Mouse (Mus musculus) adrenal gland, adult 18-20 months (tissue): ENCODE results near the gene Gstp1. TPM values are rescaled to one million over a fixed set of nuclear protein-coding genes. Genes with fewer than 3 reads are reported as not detected.
"Not testable (repeated sequence)": the region's sequence is repeated elsewhere in the genome, so short reads cannot be mapped to it uniquely, and the experiment has no call there.

ENCODE experiments used
- DNase-seq, 2 experiments: peaks; one replicate each; pipeline ENCODE4 v3.0.0; 2021 to 2022; ENCODE audit warnings: low spot score in 2 of 2
- total RNA-seq, 2 experiments: library from RNA; stranded (reverse); gene quantifications; 1 replicate in 1 of 2; 2 replicates in 1 of 2; pipeline ENCODE4 v1.2.3; 2021

The Gstp1 gene
- total RNA-seq, 2 experiments from 2014 or later = 392 to 420 TPM

DNA sequence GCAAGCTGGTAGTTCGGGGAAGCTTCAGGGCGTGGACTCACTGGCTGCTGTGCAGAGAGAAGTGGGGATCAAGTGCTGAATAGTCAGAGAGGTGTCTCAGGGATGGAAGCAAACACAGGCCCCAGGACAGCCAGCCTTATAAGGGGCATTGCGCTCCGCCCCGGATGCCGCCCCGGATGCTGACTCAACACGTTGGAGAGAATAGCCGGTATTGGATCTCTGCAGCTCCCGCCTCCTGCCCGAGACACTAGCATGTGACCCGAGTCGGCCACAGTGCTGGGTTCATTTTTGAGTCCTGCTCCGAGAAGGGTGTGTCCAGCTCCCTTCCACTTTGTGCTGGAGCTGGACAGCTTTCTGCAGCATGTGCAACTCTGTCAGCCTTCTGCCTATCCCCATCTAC, 4.3 kb upstream of the Gstp1 start:
- DNase-seq = no peak

DNA sequence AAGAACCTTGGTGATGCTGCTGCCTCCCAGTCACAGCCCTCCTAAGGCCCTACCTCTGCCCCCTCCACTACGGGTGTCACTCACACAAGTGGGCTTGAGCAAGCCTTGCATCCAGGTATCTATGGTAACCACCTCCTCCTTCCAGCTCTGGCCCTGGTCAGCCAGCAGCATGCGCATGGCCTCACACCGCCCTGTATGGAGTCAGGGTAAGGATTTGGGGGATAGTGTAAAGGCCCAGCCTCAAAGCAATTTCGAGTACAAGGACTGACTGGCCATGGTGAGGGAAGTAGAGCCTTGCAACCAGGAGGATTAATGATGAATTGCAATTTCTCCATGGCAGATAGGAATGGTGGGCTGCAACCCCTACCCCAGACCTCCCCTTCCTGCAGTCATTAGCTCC, 3.7 kb upstream of the Gstp1 start:
- not testable (repeated sequence) for DNase-seq

DNA sequence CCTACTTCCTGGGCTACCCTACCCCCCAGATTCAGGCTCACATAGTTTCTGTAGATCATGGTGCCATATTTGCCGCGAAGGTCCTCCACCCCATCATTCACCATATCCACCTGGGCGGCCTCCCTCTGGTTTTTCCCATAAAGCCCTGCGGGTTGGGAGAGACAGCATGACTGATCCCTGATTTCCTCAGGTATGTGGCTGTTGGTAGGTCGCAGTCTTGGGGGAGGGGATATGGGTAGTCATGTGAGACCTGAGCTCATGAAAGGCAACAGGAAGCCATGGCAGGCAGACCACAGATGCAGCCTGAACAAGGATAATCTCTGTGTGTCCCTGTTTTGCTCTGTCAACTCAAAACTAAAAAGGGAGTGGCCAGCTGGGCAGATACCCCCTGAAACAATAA, 3.2 kb upstream of the Gstp1 start:
- not testable (repeated sequence) for DNase-seq

DNA sequence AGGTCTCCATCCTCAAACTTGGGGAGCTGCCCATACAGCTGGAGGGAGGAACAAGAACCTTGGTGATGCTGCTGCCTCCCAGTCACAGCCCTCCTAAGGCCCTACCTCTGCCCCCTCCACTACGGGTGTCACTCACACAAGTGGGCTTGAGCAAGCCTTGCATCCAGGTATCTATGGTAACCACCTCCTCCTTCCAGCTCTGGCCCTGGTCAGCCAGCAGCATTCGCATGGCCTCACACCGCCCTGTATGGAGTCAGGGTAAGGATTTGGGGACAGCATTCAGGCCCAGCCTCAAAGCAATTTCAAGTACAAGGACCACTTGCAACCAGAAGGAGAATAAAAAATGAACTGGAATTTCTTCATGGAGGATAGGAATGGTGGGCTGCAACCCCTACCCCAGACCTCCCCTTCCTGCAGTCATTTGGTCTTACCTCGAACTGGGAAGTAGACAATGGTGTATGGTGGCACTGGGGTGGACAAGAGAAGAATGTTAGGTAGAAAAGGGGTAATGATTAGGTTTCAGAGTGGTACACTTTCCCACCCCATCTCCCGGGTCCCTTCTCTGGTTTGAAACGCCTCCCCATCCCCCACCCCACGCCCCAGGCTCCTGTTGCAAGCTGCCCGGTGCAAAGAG, 514 bp downstream of the Gstp1 start:
- DNase-seq = not testable (repeated sequence)

GRCm38 (mm10) chr19:4036327-4037045, 1.3 kb downstream of the Gstp1 start:
- DNase-seq = no peak

DNA sequence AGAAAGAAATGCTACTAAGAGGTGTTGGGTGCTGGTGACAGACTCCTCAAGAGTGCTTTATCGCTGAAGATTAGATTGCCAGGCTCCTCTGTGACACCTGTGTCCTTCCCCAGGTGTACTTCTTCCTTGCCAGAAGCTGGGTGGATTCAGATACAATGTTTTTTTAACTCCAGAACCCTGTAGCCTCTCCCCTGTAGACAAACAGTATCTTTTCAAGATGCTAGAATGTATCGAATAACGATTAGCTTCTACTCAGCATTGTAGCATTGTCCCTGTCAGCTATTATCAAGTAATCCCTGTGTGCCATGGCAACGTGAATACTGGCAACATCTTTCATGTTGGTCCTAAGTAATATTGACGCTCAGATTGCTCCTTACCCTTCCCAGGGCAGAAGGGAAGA, 4.0 kb downstream of the Gstp1 start:
- DNase-seq = no peak

- DNase-seq = no peak
These were observed 4.5 kb downstream of the Gstp1 start for GRCm38 (mm10) chr19:4033298-4033697.

DNA sequence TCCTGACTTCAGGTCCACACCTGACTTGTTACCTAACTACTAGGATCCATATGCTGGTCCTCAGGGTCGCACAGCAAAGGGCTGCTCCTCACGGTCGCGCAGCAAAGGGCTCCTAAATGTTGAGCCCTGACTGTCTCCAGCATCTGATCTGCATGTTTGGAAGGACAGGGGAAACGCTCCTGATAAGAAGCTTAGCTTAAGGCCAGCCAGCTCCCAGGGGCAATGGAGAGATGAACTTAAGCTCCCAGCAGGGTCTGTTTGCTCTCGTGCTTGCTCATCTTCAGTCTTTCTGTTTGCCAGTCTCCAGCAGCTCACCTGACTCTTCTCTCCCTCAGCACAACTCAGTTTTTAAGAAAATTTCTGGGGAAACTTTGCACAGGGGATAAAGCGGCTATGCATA, 5.1 kb downstream of the Gstp1 start:
- DNase-seq = no peak

DNA sequence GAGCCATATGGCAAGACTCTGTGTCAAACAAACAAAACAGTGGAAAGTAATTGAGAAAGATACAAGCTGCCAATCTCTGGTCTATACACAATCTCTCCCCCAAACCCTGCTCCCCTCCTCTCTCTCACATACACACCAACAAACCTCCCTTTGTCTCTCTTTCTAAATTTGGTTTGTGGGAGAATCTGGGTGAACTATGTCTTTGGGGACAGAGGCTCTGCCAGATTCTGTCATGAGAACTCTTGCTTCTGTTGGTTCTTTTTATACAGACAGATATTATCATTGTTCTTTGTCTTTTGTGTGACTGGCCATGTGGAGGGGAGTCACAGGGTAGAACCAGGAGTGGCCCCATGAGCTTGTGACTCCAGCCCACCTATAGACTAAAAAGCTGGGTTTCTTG, 10.2 kb downstream of the Gstp1 start:
- DNase-seq = no peak

GRCm38 (mm10) chr19:4023185-4023584, 14.6 kb downstream of the Gstp1 start:
- no peak for DNase-seq

- peak; percentile 66 to 71 for DNase-seq
These were observed 18.8 kb downstream of the Gstp1 start for GRCm38 (mm10) chr19:4018743-4019583.

DNA sequence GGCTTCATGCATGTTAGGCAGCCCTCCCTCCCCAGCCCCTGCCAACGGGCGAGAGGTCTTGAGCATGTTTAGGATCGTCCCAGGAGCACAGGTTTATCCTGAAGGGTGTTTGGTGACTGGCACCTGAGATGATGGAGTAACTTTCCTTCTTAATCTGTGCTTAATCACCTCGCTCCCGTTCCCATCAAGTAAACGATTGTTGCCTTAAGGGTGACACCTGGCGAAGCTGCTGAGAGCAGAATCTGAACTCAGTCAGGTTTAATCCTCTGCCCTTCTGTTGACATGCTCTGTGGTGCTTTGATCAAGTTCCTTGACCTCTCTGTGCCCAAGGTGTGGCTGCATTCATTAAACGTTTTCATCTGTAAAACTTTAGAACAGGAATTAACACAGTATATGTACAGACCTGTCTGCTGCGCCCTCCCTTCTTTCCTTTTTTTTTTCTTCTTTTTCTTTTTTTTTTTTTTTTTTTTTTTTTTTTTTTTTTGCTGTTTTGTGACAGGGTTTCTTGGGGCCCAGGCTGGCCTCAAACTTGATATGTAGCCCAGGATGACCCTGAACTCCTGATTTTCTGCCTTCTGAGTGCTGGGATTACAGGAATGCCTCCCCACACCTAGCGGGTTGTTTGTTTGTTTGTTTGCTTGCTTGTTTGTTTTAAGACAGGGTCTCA, 19.7 kb downstream of the Gstp1 start:
- DNase-seq = no peak

DNA sequence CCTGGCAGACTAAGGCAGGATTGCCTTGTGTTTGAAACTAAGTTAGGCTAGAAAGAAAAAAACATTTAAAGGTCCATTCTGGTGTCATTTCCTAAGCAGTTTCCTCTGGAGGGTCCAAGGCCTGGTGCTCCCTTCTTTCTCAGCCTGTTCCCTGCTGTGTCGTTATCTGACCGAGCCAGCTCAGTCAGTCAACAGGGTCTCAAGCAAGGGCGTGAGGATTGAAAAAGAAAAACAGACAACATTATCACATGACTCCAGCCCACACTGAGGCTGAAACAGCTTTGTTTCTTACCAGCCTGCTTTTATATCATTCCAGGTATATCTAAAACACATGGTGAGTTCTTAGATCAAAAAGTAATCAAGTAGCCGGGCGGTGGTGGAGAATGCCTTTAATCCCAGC, 22.1 kb downstream of the Gstp1 start:
- no peak for DNase-seq

GRCm38 (mm10) chr19:4014802-4015201, 23.0 kb downstream of the Gstp1 start:
- DNase-seq = no peak

GRCm38 (mm10) chr19:4013066-4013465, 24.7 kb downstream of the Gstp1 start:
- DNase-seq = no peak

DNA sequence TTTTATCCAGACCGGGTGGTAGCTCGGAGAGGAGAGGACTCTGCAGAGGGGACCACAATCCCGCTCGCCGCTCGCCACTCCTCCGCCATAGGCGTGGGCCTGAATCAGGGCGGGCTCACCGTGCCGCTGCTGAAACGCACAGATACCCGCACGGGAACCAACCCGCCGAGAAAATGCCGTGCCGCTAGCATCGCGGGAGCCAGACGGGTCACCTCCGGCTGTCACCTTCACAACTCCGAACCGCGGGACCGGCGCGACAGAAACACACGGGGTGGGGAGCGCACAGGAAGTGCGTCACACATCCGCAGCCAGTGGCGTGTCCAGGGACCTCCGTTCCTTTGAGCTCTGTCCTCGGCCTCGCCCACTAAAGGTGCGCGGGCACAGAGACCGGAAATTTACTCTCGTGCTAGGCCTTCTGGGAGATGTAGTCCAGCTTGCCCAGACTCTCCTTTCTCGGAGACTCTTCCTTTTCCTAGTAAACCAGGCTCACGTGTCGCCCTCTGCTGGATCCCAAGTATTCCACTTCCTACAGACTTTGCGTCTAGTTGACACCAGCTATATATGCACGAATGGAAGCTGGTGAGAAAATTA, 25.3 kb downstream of the Gstp1 start, which contains the start of gene Ndufv1:
TSS of gene Ndufv1 (minus strand) at position 375 of the 591 bp plus-strand sequence.
- peak; percentile 87 for DNase-seq

DNA sequence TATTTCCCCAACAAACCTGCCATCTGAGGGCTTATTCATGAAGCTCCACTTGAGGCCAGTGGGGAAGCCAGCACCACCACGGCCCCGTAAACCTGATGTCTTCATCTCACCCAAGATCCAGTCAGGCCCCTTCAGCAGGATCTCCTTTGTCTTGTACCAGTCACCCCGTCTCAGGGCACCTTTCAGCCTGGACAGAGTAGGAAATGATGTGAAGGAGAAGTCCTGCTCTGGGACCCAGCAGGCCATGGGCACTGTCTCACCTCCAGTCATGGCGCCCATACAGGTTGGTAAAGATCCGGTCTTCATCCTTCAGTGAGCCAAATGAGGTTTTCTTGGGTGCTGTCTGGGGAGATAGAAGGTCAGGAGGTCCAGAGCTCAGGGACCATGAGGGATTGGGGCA, 26.7 kb downstream of the Gstp1 start:
- no peak for DNase-seq

- DNase-seq = no peak
These were observed 31.8 kb downstream of the Gstp1 start for GRCm38 (mm10) chr19:4005971-4006370.

GRCm38 (mm10) chr19:4005091-4005490, 32.7 kb downstream of the Gstp1 start:
- no peak for DNase-seq

DNA sequence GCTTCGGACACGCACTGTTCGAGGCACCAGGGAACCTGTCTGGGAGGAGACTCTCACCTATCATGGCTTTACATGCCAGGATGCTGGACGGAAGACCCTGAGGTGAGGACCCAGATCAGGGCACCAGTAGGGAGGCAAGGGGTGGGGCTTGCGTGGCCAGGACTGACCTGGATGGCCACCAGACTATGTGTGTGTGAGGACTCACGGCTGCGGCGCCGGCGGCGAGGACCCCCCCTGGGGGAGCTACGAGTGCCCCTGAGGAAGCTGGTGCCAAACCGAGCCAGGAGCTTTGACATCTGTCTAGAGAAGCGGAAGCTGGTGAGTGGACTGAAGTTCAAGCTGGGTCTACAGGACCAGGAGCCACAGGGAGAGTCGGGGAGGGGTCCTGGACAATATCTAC, 33.5 kb downstream of the Gstp1 start:
- DNase-seq = no peak

GRCm38 (mm10) chr19:4003641-4004040, 34.1 kb downstream of the Gstp1 start:
- DNase-seq = no peak
